Mouse (Mus musculus) granulocyte monocyte progenitor cell, adult 5-6 weeks (primary cell): ENCODE measurements around the gene Eif2b3. TPM values are rescaled to one million over a fixed set of nuclear protein-coding genes. Genes with fewer than 3 reads are reported as not detected.
A peak's percentile ranks its signal among the peaks of the same experiment; 100 is the strongest.

Source experiments
- ATAC-seq: replicated peaks from 2 replicates; pipeline ENCODE4 v1.8.0; 2016; ENCODE audit warnings: mild to moderate bottlenecking, moderate TSS enrichment, inconsistent platforms; ENCODE audit not compliant: poor library complexity, severe bottlenecking
- total RNA-seq, 2 experiments: library from RNA; stranded (forward) in 1 of 2; stranded (reverse) in 1 of 2; fragments of 200-712, 200-1000 nt in 1 of 2; fragments of >200 nt in 1 of 2; fragmentation: Nextera tagmentation in 1 of 2; gene quantifications; 2 replicates each; pipeline ENCODE4 v1.2.3; 2014 to 2017

Eif2b3 gene
- total RNA-seq, 2 experiments from 2014 or later, result 13.1 to 41.3 TPM

GRCm38 (mm10) chr4:117136034-117136433 is 116.8 kb downstream of the Eif2b3 start:
- 0 out of 2 replicates have a peak, but pooled peaks have one; percentile 8 for ATAC-seq

Other genes starting within 250 kb of the Eif2b3 start
- gene Toe1, start 211.8 kb upstream of the Eif2b3 start, total RNA-seq (2014; fragmentation: Nextera tagmentation), result 23.3 and 24.4 TPM in 2 replicates
- gene Toe1, start 211.8 kb upstream of the Eif2b3 start, total RNA-seq (2017), result 39.7 and 58.6 TPM in 2 replicates
- gene Mutyh, start 211.7 kb upstream of the Eif2b3 start, total RNA-seq (2014; fragmentation: Nextera tagmentation), result 13.0 and 17.2 TPM in 2 replicates
- 4.5 and 5.8 TPM in 2 replicates for gene Mutyh, start 211.7 kb upstream of the Eif2b3 start, total RNA-seq (2017)
- not detected in 2 replicates for gene Hpdl, start 197.7 kb upstream of the Eif2b3 start, total RNA-seq (2014; fragmentation: Nextera tagmentation)
- 0.62 and 0.78 TPM in 2 replicates for gene Hpdl, start 197.7 kb upstream of the Eif2b3 start, total RNA-seq (2017)
- 0.85 TPM in 1 of 2 replicates, not detected in the other for gene Zswim5, start 142.0 kb upstream of the Eif2b3 start, total RNA-seq (2014; fragmentation: Nextera tagmentation)
- 0.17 TPM in 1 of 2 replicates, not detected in the other for gene Zswim5, start 142.0 kb upstream of the Eif2b3 start, total RNA-seq (2017)
- gene Urod, start 25.0 kb upstream of the Eif2b3 start, total RNA-seq (2014; fragmentation: Nextera tagmentation), result 47.7 and 89.1 TPM in 2 replicates
- 40.2 and 57.8 TPM in 2 replicates for gene Urod, start 25.0 kb upstream of the Eif2b3 start, total RNA-seq (2017)
- gene Hectd3, start 24.1 kb upstream of the Eif2b3 start, total RNA-seq (2014; fragmentation: Nextera tagmentation), result 8.5 and 9.2 TPM in 2 replicates
- 14.7 and 15.3 TPM in 2 replicates for gene Hectd3, start 24.1 kb upstream of the Eif2b3 start, total RNA-seq (2017)
- 0.97 TPM in 1 of 2 replicates, not detected in the other for gene Ptch2, start 76.7 kb downstream of the Eif2b3 start, total RNA-seq (2014; fragmentation: Nextera tagmentation)
- not detected in 2 replicates for gene Ptch2, start 76.7 kb downstream of the Eif2b3 start, total RNA-seq (2017)
- gene Btbd19, start 106.3 kb downstream of the Eif2b3 start, total RNA-seq (2014; fragmentation: Nextera tagmentation), result 5.0 and 14.5 TPM in 2 replicates
- gene Btbd19, start 106.3 kb downstream of the Eif2b3 start, total RNA-seq (2017), result 6.9 and 7.2 TPM in 2 replicates
- gene Tctex1d4, start 107.4 kb downstream of the Eif2b3 start, total RNA-seq (2014; fragmentation: Nextera tagmentation), result 0.77 TPM in 1 of 2 replicates, not detected in the other
- gene Tctex1d4, start 107.4 kb downstream of the Eif2b3 start, total RNA-seq (2017), result not detected in 2 replicates
- gene Plk3, start 114.6 kb downstream of the Eif2b3 start, total RNA-seq (2014; fragmentation: Nextera tagmentation), result 1.5 and 2.2 TPM in 2 replicates
- 1.5 and 2.5 TPM in 2 replicates for gene Plk3, start 114.6 kb downstream of the Eif2b3 start, total RNA-seq (2017)
- 4,230 and 5,237 TPM in 2 replicates for gene Rps8, start 136.8 kb downstream of the Eif2b3 start, total RNA-seq (2014; fragmentation: Nextera tagmentation)
- 2,283 and 2,839 TPM in 2 replicates for gene Rps8, start 136.8 kb downstream of the Eif2b3 start, total RNA-seq (2017)
- gene Kif2c, start 163.2 kb downstream of the Eif2b3 start, total RNA-seq (2014; fragmentation: Nextera tagmentation), result 15.8 and 23.5 TPM in 2 replicates
- gene Kif2c, start 163.2 kb downstream of the Eif2b3 start, total RNA-seq (2017), result 44.9 and 47.0 TPM in 2 replicates
- gene Tmem53, start 232.5 kb downstream of the Eif2b3 start, total RNA-seq (2014; fragmentation: Nextera tagmentation), result 3.7 and 5.1 TPM in 2 replicates
- 0.36 and 4.8 TPM in 2 replicates for gene Tmem53, start 232.5 kb downstream of the Eif2b3 start, total RNA-seq (2017)
- gene Armh1, start 232.7 kb downstream of the Eif2b3 start, total RNA-seq (2014; fragmentation: Nextera tagmentation), result not detected in 2 replicates
- not detected in 2 replicates for gene Armh1, start 232.7 kb downstream of the Eif2b3 start, total RNA-seq (2017)